13 mouse cellular contexts compared by ENCODE assay signal in the genomic region with DNA sequence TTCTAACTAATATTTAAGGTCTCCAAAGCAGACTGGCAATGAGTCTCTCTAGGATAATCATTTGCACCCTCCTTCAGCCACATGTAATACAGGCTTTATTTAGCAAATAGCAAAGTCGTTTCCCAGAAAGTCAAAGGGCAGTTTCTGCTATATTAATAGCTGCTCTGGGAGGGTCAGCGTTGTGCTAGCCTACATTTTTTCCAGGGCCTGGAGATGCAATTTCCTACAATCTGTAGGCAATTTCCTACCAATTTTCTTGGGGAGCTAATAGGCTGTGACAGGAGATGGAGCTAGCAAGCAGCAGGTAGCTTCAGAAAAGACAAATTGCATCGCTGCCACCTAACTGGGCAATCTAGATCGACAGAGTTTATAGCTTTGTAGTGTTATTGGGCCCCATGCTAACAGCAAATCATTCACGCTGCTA.
DNase-seq lines count a peak whose midpoint lies in the region; ATAC-seq and TF ChIP-seq lines count a peak whose summit lies in the region.
"Had no signal": no experiment of that assay in that cellular context is flagged by ENCODE, and none has a peak within 500 bp of the region (broad histone marks: within the 10 kb centered on the region; RNA-seq: fewer than 3 reads in every experiment).

No protein-coding gene starts in this region.

- H3K4me1 ChIP-seq in neural tube, embryonic 13.5 days (replicated peaks): no peaks in the 10 kb centered on the region

- H3K4me2 ChIP-seq in neural tube, embryonic 13.5 days: no peak overlapping the region

- peak; percentile 9 to 16 for DNase-seq in cerebellum, postnatal 10 days
- DNase-seq in left cerebral cortex, postnatal 4 days: peak; percentile 2
- DNase-seq in left cerebral cortex, adult 2 months (ENCODE audit: extremely low spot score in 1 of 2, low spot score in 2 of 2): no peak
- DNase-seq in hindlimb bud, embryonic 11.5 days (ENCODE audit: extremely low spot score, low read depth, low spot score): peak; percentile 53
- no peak for DNase-seq in ovary, postnatal 36 days (ENCODE audit: low spot score)
- DNase-seq: cerebellum, postnatal 25 days; heart, postnatal 14 days; kidney, postnatal 14 days; lung, adult 18-20 months had no signal

- no peak; the same call in 1 of the 2 replicates for TF ChIP-seq CTCF in left cerebral cortex, adult 2 months (IDR thresholded peaks at IDR 0.05)

- H3K9me3 ChIP-seq in neural tube, embryonic 13.5 days: no peaks in the 10 kb centered on the region
- H3K9me3 ChIP-seq: forebrain, embryonic 10.5 days had no signal

- WGBS in neural tube, embryonic 13.5 days: 13% methylated on average over 5 of the region's 5 CpGs

- intact Hi-C loops in left cerebral cortex, postnatal 4 days (cut with DNase I): no loop called here
- intact Hi-C loops in left cerebral cortex, adult 2 months (cut with DNase I): no loop called here

- no peaks in the 10 kb centered on the region for H3K27me3 ChIP-seq in neural tube, embryonic 13.5 days

- no peaks in the 10 kb centered on the region for H3K36me3 ChIP-seq in neural tube, embryonic 13.5 days
- H3K36me3 ChIP-seq: forebrain, embryonic 10.5 days had no signal

- H3K9ac ChIP-seq in neural tube, embryonic 13.5 days: no peak overlapping the region

- H3K4me3 ChIP-seq in left cerebral cortex, adult 2 months: no peak overlapping the region
- no peak overlapping the region for H3K4me3 ChIP-seq in neural tube, embryonic 13.5 days
- H3K4me3 ChIP-seq: forebrain, embryonic 10.5 days had no signal

- ATAC-seq in cerebellum, adult (ENCODE audit: insufficient number of reproducible peaks, low FRiP score, low TSS enrichment): no peak
- ATAC-seq in neural tube, embryonic 13.5 days (ENCODE audit: low read depth): peak; percentile 67
- ATAC-seq in activated CD4-positive, CD25-positive, alpha-beta regulatory T cell, adult 4 months: no peak

- H3K27ac ChIP-seq in left cerebral cortex, adult 2 months: no peak overlapping the region
- H3K27ac ChIP-seq in neural tube, embryonic 13.5 days (replicated peaks): no peak overlapping the region
- H3K27ac ChIP-seq: forebrain, embryonic 10.5 days had no signal

Comparison
In these comparisons a context has a peak if more than half of its experiments do, and no peak if none do; other contexts are left out.
1. DNase-seq: peak in cerebellum, postnatal 10 days (2 of 2), left cerebral cortex, postnatal 4 days (single experiment) and hindlimb bud, embryonic 11.5 days (single experiment); none in left cerebral cortex, adult 2 months (0 of 2) and ovary, postnatal 36 days (single experiment).